Mouse (Mus musculus) T-helper 1 cell (primary cell): ENCODE data around the gene Afap1.

Experiments used
- in situ Hi-C: fragments of 300-600 bp; cut with MboI, MseI; formaldehyde crosslinking; loops from one replicate; pipeline ENCODE4 v1.15.1; 2025; ENCODE audit warnings: high pct_unique_total_duplicates

Gene Afap1

DNA sequence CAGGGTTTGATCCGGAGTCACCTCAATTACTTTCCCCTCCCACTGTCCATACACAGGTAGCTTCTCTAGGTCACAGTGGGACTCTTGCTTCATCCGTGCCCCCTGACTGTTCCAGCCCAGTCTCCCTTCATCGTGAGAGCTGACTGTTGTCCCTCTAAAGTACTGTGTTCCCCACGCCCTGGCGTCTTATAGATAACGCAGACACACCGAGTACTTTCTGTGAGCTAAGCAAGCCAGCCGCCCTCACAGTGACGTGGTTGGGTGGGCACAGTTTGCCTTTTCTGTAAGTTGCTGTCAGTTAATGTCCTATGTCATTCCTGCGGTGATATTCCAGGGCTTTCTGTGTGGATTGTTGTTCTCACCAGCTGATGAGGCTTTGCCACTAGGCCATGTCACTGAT, 39.9 kb downstream of the Afap1 start:
- in situ Hi-C loops: no loop called here

DNA sequence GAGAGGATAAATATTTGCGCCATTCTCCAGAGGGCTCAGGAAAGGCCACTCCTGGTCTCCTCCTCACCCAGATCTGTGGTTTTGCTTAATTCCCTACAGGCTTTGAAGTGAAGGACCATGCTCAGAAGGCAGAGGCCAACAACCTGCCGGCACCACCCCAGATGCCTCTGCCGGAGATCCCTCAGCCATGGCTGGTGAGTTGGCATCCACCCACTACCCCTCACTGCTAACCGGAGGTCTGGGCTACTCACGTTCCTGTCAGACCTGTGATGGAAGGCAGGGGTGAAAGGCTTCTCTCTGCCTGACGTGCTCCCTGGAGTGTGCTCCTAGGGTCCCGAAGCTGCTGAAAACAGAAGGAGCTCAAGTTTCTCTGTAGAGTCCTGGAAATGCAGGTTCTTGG, 42.8 kb downstream of the Afap1 start:
- in situ Hi-C loops: no loop called here

DNA sequence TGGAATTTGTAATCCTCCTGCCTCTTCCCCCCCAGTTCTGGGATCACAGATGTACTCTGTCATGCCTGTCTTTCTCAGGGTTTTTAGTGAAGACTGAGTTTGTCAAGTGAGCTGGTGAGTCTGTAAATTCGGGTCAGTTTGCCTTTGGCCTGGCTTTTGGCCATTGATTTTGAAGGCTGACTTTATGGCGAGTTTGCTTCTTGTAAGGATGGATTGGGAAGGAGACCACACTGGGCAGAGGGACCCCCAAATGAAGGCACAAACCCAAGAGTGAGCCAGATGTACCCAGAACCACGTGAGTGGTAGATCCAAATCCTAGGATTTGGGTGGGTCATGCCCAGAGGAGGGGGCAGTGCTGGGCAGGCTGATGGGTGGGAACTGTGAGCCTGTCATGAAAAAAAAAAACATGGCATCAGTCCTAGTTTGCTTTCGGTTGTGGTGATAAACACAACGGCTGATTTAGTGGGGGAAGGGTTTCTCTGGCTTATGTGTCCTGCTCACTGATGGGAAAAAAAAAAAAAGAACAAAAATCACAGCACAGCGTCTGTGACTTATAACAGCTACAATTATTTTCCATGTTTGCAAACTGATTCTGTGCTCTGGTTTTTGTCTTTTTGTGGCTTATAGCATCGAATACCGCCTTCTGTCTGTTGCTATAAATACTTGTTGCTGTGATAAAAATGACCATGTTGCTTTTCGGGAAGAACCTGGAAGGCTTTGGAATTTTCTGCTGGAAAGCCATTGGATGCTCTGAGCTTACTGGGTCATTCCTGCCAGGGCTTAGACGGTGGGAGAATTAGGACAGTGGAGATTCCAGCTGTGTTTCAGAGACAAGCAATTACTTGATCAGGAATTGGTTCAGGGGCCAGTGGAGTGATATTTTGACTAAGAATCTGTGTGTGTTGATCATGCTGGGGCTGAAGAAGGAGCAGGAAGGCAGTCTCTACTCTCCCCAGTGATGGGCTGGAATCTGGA, 45.4 kb downstream of the Afap1 start:
- in situ Hi-C loops: no loop called here

DNA sequence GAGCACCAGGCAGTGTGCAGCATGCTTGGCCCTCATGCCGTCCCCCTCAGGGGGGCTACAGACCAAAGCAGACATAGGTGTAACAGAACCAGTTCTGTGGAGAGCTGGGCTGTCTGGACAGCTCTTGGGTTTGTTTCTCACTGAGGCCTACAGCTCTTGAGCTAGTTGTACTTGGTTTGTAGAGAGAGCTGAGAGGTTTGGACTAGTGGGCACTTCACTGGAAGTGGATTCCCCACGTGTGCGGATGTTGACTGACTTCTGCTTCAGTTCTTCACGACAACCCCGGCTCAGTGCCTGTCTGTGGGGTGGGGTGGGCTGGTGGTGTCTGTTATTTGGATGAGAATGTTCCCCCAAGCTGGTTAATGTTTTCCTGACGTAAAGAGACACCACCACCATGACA, 46.8 kb downstream of the Afap1 start:
- in situ Hi-C loops: no loop called here

DNA sequence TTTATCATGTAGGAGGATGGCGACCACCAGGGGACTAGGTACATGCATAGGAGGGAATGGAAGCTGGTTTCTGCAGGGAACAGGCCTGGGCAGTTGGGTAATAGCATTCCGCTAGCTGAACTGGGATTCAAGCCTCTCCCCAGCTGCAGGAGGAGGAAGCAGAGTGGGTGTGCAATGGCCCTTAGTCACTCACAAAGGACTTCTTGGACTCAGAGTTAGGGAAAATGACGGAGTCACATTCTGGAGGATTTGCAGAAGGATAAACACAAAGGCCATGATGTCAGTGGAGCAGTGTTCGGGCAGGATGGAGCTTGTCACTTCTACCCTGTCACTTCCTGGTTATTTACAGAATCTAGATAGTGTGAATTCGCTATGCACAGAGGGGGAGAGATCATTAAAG, 50.4 kb downstream of the Afap1 start:
- in situ Hi-C loops: no loop called here

DNA sequence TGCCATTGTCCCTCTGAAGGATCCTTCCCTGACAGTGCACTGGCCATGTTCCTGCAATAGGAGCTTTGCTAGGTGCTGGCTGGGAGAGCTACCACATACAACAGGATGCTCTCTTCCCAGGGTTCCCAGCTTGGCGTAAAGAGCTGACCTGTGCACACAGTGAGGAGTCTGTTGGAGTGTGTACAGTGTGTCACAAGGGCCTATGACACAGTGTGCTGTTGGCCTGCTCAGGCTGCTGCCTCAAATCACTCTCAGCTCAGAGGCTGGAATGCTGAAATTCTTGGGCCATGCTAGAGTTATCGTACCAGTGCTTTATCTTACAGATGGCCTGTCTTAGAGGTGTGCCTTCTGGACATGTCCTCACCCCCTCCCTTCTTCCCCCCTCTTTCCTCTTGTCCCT, 53.7 kb downstream of the Afap1 start:
- in situ Hi-C loops: no loop called here

DNA sequence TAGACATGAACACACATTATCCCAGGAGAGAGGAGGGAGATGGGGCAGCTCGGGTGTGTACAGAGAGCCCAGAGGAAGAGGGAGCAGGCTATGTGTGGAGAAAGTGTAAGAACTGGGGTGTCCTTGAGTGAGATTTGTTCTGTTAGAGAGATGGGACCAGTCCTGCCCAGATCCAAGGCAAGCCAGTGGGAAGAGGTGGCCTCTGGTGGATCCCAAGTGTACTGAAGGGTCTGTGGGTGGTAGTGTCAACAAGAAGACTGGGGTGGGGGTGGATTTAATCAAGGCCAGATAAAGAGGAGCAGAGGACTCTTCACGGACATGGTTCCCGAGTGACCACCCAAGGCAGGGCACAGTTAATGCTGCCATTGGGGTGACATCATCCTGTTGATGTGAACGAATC, 54.3 kb downstream of the Afap1 start:
- in situ Hi-C loops: no loop called here

DNA sequence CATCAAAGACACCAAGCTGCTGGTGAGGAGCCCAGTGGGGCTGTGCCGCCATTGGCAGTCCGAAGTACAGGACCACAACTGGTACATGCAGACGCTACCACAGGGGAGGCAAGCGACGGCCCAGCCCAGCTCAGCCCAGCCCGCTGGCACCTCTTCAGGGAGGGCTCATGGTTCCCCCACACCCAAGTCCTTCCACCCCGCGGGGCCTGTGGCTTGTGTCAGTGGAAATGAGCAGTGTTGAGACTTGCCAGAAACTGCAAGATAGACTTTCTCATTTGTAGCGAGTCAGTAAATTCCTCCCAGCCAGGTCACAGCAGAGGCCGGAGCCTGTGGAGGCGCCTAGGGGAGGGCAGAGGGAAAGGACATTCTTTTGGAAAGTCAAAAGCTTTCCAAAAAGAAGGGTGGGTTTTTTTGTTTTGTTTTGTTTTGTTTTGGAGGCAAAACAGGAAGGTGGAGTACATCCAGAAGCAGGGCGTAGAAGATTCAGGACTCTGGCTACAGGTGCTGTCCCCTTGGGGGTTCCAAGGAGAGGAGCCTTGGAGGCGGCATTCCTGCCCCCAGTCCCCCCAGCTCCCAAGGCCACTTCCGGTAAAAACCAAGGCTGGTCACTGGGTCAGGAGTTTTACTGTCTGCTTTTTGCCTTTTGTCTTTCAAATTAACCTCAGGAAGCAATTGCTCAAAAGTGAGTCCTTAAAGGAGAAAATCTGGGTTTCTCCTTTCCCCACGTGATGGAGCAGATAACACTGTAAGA, 55.3 kb downstream of the Afap1 start:
- in situ Hi-C loops: no loop called here

DNA sequence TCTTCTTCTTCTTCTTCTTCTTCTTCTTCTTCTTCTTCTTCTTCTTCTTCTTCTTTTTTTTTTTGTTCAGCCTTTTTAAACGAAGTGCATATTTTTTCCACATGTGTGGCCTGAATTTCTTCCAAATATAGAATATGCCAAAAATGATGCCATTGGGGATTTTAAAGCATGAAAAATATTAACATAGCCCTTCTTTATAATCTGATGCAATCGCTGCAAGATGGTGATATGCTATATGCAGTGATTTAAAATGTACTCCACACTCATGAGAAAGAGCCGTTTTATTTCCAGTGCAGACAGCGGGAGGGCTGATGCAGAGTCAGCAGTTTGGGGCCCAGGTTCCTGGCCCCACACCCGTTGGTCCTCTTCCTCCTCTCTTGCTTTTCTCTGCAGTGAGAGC, 55.9 kb downstream of the Afap1 start:
- in situ Hi-C loops: no loop called here

DNA sequence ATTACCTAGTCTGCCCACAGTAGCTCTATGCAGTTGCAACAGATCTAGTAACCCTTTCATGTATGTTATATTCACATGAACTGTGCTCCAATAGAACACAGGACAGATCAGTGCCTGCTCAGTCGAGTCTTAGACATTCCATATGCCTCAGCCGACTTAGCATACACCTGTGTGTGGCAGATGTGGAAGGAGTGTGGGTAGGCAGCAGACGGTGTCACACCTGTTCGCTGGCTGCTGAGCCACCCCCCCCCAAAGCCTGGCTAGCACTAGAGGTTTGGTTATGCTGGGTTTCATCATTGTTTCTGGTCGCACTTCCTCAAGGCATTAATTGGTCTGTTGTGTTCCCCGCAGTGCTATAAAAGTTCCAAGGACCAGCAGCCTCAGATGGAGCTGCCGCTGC, 57.4 kb downstream of the Afap1 start:
- in situ Hi-C loops: no loop called here

DNA sequence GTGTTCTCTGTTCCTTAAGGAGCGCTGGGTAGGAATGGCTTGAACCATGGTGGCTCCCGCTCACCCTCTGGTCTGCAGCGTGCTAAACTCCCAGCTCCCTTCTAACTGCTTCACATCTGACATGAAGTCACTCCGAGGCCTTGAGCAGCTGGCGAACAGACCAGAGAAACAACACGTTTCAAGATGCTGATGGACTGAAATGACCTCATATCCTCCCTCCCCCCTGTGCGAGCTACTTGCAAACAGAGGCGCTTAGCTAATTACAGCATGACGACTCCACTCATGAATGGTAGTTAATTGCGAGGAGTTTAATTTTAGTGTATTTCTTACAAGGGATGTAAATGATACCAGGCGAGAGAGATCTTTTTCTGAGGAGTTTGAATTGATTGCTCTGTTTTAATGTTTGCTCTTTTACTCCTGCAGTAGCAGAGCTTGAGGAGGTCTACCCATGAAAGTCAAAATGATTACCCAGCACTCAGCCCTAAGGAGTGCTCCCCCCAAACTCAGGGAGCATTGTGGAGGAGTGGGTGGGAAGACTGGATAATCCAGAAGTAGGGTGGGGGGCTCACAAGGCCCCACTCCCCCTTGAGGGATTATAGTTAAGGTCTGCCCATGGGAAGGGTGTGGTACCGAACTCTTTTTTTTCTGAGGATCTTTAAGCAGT, 61.1 kb downstream of the Afap1 start:
- in situ Hi-C loops: no loop called here

DNA sequence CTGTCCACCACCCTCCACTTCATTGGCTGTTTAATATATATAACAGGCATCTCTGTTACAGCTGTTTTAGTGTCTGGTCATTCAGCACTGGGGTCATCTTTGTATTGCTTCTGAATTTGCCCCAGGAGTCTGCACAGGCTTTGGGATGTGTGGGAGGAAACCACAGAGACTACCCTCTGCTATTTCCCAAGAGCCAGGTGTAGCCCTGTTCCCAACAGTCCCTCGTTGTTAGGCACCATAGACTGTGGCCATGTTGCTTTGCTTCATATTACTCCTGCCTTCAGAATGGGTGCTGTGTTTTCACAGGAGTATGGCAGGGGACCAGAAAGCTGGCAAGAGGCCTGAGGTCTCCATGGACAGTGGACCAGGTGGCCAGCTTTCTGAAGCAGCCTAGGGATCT, 63.1 kb downstream of the Afap1 start:
- in situ Hi-C loops: no loop called here

DNA sequence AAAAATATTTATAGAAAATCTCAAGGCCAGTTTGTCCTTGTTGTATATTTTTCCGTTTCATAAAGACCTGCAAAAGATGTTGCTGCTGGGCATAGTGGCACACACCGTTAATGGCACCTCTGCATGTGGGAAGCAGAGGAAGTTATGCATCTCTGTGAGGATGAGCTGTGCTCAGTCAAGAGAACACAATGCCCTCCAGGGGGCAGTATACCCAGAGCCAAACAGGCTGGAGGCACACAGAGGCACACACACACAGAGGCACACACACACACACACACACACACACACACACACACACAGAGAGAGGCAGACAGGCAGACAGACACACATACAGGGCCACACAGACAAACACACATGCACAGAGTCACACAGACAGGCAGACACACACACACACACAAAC, 65.6 kb downstream of the Afap1 start:
- in situ Hi-C loops: no loop called here

DNA sequence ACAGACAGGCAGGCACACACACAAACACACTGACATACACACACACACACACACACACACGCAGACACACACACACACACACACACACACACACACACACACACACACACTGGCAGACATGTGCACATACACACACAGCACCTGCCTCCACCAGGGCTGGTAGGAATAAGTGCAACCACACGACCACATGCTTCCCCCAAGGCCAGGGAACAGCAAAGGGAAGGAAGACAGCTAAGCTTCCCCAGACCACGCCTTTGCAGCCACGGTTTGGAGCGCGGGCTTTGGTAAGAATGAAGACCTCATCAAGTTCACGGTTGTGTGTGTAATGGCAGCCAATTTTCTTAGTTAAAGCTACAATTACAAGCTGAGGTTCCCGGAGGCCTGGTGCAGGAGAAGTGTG, 67.0 kb downstream of the Afap1 start:
- in situ Hi-C loops: no loop called here

DNA sequence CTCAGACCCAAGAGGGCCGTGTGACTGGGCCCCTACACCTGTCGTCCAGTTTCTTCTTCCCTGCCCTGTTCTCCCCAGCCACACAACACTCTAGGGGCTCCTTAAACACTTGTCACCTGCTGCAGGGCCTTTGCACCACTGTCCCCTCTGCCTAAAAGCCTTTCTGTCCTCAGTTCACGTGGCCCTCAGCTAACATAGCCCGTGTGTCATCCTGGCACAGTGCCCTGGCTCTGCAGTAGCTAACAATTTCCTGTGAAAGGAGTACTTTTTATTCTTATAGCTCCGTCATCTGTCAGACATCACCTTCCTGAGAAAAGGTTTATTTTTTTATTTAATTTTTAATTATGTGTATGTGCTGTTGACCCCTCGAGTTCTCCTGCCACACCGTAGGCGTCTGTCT, 68.2 kb downstream of the Afap1 start:
- in situ Hi-C loops: no loop called here

DNA sequence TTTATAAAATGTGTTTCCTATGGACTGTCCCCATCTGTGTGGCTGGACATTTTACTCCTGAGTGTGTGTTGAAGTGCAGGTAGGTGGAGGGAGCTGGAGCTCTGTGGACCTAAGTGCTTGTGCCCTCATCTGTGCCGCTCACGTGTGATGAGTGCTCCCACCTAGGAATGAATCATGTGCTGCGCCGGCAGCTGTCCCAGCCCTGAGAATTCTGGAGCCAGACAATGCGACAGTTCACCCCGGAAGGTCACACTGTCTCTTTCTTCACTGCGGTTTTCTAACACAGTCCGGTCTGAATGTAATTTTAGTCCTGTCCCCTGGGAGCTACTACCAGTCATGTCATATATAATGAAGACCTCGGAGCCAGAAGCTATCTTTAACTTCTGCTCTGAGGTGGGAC, 70.5 kb downstream of the Afap1 start:
- in situ Hi-C loops: no loop called here

DNA sequence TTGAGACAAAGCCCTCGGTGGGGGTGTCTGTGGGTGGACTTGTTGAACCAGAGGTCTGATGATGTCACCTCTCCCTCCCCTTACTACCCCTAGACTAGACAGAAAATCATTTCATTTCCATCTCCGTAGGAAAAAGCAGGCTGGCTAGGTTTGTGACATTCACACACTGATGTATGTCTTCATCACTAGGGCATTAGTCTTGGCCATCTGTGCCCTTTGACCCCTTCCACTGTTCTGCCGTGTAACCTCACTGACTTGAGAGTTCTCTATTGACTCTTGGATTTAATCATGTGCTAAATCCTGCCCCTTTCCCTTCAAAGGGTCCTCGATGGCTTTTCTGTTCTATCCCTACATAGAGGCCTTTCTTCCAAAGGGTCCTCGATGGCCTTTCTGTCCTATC, 71.9 kb downstream of the Afap1 start:
- in situ Hi-C loops: no loop called here

DNA sequence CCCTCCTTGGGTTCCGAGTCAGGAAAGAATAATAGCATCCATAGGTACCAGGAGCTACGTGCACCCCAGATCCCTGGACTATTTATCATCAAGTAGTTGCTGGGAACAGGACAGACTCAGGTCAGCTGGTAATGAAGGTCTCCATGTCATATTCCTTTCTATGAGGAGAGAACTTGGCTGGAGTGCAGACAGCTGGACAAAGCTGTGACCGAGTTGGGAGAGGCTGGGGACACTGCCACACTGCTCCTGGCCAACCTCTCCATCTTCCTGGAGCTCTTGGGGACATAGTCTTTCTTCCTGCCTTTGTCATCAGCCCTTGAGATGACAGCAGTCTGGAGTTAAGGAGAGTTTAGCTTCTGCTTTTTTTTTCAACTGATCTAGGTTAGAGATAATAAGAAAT, 76.7 kb downstream of the Afap1 start:
- in situ Hi-C loops: loop anchor here (5.0 kb wide), 1 partner anchor 93 kb away; no protein-coding TSS in a partner anchor

DNA sequence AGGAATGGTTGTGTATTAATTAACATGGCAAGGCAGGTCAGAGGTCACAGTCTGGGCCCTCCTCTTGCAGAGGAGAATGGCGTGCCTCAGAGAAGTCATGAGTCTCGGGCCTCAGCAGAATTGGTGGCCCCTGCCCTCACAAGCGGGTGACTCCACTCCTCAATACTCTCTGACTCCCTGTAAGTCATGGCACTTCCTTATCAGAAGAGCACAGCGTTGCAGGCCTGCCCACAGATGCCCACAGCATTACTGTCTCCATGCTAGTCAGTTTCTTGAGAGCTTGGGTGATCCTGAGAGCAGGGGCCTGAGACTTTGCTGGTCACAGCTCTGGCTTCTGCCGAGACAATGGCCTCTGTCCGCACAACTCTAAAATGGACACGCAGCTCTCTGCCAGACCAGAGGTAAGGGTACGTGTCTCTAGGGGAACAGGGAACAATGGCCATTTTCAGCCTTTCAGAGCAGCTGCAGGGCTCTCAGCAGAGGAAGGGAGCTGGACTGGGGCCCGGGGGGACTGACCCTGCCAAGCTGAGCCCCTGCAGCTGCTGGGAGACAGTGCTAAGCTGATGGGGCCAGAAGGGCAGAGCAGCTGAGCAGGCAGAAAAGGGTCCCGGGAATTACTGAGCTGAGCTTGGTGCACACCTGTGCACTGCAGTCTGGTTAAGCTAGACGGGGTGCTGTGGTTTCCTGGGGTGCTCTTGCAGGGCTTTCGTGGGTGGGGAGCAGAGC, 77.4 kb downstream of the Afap1 start:
- in situ Hi-C loops: loop anchor here (5.0 kb wide), 1 partner anchor 93 kb away; no protein-coding TSS in a partner anchor

DNA sequence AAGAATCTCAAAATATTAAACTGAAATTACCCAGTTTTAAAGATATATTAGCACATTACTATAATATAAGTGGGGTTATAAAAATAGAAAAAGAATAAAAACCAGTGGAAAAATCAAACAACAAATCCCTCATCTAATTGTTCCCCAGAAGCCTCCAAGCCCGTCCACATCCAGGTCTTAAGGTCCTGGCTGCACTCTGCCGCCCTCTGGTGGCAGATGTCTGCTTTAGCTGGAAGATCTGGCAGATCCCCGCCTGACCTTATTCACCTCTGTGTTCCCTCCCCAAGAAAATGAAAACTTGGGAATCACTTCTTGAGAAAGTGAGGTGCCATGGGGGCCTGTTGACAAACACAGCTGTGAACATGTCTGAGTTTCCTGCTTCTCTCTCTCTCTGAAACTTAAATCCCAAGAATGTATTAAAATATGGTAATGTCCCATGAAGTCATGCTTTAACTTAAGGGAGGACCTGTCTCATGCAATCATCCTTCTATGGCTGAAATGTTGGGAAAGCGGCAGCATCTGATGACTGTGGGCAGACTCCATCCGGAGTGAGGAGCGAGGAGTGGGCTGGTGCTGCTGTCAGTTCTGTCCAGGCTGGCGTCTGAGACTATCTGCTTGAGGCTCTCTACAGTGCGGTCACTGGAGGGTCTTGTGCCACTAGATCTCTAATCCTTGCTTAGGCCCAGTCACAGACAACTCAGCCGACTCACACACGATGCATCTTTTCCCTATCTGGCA, 78.9 kb downstream of the Afap1 start:
- in situ Hi-C loops: loop anchor here (5.0 kb wide), 1 partner anchor 95 kb away; no protein-coding TSS in a partner anchor

DNA sequence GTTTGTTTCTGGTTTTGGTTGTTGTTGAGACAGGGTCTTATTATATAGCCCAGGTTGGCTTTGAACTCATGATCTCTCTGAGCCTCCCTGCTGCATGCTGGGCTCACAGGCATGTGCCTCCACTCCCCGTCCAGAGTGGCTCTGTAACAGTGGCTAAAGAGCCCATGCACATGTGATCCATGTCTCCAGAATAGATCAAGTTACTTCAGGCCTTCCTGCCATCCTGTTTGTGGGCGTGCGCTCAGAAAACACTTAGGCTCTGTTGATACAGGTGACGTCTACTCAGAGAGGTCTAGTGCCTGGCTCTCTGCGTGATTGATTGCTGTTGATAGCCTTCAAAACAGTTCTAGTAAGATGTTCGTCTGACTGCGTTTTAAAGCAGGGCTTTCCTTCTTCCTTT, 79.6 kb downstream of the Afap1 start:
- in situ Hi-C loops: loop anchor here (5.0 kb wide), 1 partner anchor 95 kb away; no protein-coding TSS in a partner anchor
